Mouse (Mus musculus) stomach, postnatal 0 days (tissue): ENCODE results near the gene B3galnt2.

Experiments
- CTCF ChIP-seq: IDR thresholded peaks from 2 replicates; pipeline ENCODE4 v1.5.1; 2016; ENCODE audit warnings: antibody characterized with exemption, low read depth, mild to moderate bottlenecking, moderate library complexity
- EP300 ChIP-seq: optimal IDR thresholded peaks from 2 replicates; pipeline ENCODE3; 2016; ENCODE audit warnings: antibody characterized with exemption

DNA sequence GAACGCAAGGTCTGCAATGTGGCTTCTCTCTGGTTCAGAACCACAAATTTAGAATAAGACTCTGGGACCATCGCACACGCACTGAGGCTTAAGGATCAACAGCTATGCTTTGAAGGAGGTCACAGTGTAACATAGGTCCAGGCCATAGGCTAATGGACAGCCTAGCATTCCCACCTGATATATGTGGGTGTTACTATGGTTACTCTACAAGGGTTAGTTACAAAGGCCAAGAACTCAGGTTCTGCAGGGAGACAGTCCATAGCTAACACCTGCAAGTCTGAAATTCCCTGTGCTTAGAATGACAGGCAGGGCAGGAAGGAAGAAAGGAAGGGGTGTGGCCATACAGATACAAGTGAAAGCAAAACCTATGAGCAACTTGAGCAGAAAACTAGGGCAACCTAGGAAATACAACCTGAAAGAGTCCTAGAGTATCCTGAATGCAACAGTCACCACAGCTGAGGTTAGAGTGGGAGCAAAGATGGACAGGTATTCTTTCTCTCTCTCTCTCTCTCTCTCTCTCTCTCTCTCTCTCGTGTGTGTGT, 57.3 kb downstream of the B3galnt2 start:
- TF ChIP-seq CTCF (no peak), EP300 (no peak)
